Mouse (Mus musculus) intestine, embryonic 14.5 days (tissue): ENCODE measurements around the gene Strap. TPM values are rescaled to one million over a fixed set of nuclear protein-coding genes. Genes with fewer than 3 reads are reported as not detected.

Source experiments
- ATAC-seq: fragments of 200-750 bp; cut with Nextera tagmentation; replicated peaks from 2 replicates; pipeline ENCODE4 v1.8.0; 2017; ENCODE audit warnings: low read depth, moderate number of reproducible peaks, moderate TSS enrichment, moderate library complexity; ENCODE audit not compliant: low FRiP score, low TSS enrichment
- DNase-seq: peaks from one replicate; pipeline ENCODE4 v3.0.0-alpha.2; 2018; ENCODE audit warnings: low spot score
- H3K27ac ChIP-seq: fragments of 300-500 bp; sonication (generic); 2 replicates; pipeline ENCODE4 v1.5.1; 2014; ENCODE audit warnings: low read depth, mild to moderate bottlenecking, control low read depth
- H3K27me3 ChIP-seq: fragments of 300-500 bp; sonication (generic); replicated peaks from 2 replicates; pipeline ENCODE4 v1.6.1; 2014; ENCODE audit warnings: low read length, control low read depth; ENCODE audit not compliant: control insufficient read depth, insufficient read depth
- H3K36me3 ChIP-seq: fragments of 300-500 bp; sonication (generic); 2 replicates; pipeline ENCODE4 v1.6.1; 2014; ENCODE audit warnings: low read length, control low read depth; ENCODE audit not compliant: control insufficient read depth, insufficient read depth
- H3K4me1 ChIP-seq: fragments of 300-500 bp; sonication (generic); replicated peaks from 2 replicates; pipeline ENCODE4 v1.6.1; 2014; ENCODE audit warnings: low read length, control low read depth, mixed read lengths; ENCODE audit not compliant: control insufficient read depth, insufficient read depth
- H3K4me2 ChIP-seq: fragments of 300-500 bp; sonication (generic); 2 replicates; pipeline ENCODE4 v1.6.1; 2014; ENCODE audit warnings: low read length
- H3K4me3 ChIP-seq: fragments of 300-500 bp; sonication (generic); 2 replicates; pipeline ENCODE4 v1.5.1; 2014; ENCODE audit warnings: low read depth, low read length, control low read depth, mixed read lengths
- H3K9ac ChIP-seq: fragments of 300-500 bp; sonication (generic); 2 replicates; pipeline ENCODE4 v1.6.1; 2014; ENCODE audit warnings: mild to moderate bottlenecking, low read length
- H3K9me3 ChIP-seq: fragments of 300-500 bp; sonication (generic); 2 replicates; pipeline ENCODE4 v1.6.1; 2016; ENCODE audit warnings: low read length, control low read depth; ENCODE audit not compliant: control insufficient read depth
- WGBS: fragments of 180-500 bp; shearing (Covaris S2); extraction: QIAGEN DNeasy Blood & Tissue Kit; methylation state at CpG from one replicate; pipeline ENCODE4 v1.1.7; 2014; 5-methylcytosine and 5-hydroxymethylcytosine counted together
- polyA plus RNA-seq: library from polyadenylated mRNA; unstranded; fragments of >200 nt; fragmentation: Nextera tagmentation; extraction: Ambion mirVana; gene quantifications from 2 replicates; pipeline ENCODE4 v1.2.1, GENCODE M21; 2014

The Strap gene
- polyA plus RNA-seq, 1 experiment from 2014 or later = 154 TPM

- Histone ChIP-seq H3K27ac (no peak overlapping the region), H3K4me3 (no peak overlapping the region), H3K27me3 (no peaks in the 10 kb centered on the region), H3K4me2 (no peak overlapping the region), H3K9me3 (no peaks in the 10 kb centered on the region), H3K4me1 (no peaks in the 10 kb centered on the region), H3K9ac (no peak overlapping the region), H3K36me3 (peaks cover 90% of the 10 kb centered on the region)
- WGBS = 69% methylated on average over 4 of the region's 4 CpGs
- no peak for ATAC-seq
- no peak for DNase-seq
Measured at GRCm38 (mm10) chr6:137744700-137745099, 9.8 kb downstream of the Strap start.

GRCm38 (mm10) chr6:137747174-137747928 is 12.5 kb downstream of the Strap start:
- Histone ChIP-seq H3K9me3 (no peaks in the 10 kb centered on the region), H3K27me3 (no peaks in the 10 kb centered on the region), H3K4me2 (no peak overlapping the region), H3K4me3 (no peak overlapping the region), H3K36me3 (peaks cover 84% of the 10 kb centered on the region), H3K4me1 (no peaks in the 10 kb centered on the region), H3K27ac (no peak overlapping the region), H3K9ac (no peak overlapping the region)
- peak; percentile 40 for ATAC-seq
- no peak for DNase-seq
- WGBS = 78% methylated on average over 5 of the region's 5 CpGs

- Histone ChIP-seq H3K4me1 (peaks cover 4% of the 10 kb centered on the region), H3K4me2 (no peak overlapping the region), H3K4me3 (no peak overlapping the region), H3K27me3 (no peaks in the 10 kb centered on the region), H3K27ac (no peak overlapping the region), H3K9me3 (no peaks in the 10 kb centered on the region), H3K9ac (no peak overlapping the region), H3K36me3 (peaks cover 56% of the 10 kb centered on the region)
- DNase-seq (no peak), ATAC-seq (no peak)
- WGBS = 86% methylated on average over 10 of the region's 10 CpGs
Measured at GRCm38 (mm10) chr6:137751551-137752274, 16.8 kb downstream of the Strap start.

DNA sequence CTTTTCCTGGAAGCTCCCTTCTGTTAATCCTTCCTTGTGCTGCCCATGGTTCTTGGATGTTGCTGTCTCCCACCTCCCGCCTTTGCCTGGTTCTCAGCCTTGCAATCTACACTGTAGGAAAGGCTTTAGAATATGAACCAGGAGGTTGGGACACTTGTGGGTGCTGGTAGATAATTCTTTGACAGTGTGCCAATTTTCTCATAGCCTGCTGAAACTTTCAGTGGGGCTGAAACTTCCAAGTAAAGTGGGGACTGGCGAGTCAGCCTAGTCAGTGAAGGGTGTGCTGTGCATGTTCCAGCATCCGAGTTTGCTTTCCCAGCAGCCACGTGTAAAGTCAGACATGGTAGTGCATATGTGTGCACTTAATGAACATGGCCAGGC is 17.4 kb downstream of the Strap start:
- H3K9me3 ChIP-seq = no peaks in the 10 kb centered on the region
- 86% methylated on average over 4 of the region's 4 CpGs for WGBS
- no peak overlapping the region for H3K27ac ChIP-seq
- ATAC-seq (no peak), DNase-seq (no peak)
- H3K4me2 ChIP-seq = no peak overlapping the region
- H3K9ac ChIP-seq = no peak overlapping the region
- no peaks in the 10 kb centered on the region for H3K27me3 ChIP-seq
- peaks cover 52% of the 10 kb centered on the region for H3K36me3 ChIP-seq
- H3K4me1 ChIP-seq = peaks cover 4% of the 10 kb centered on the region
- H3K4me3 ChIP-seq = no peak overlapping the region

GRCm38 (mm10) chr6:137754056-137754856 is 19.4 kb downstream of the Strap start, which contains the start of gene Dera:
Dera (plus strand) TSS chr6:137754546.
- Histone ChIP-seq H3K9ac (peak within 1 kb of the TSS; percentile 67), H3K4me2 (peak within 1 kb of the TSS; percentile 62), H3K27ac (peak within 1 kb of the TSS; percentile 47; the same call in 1 of the 2 replicates), H3K36me3 (peaks cover 34% of the 10 kb centered on the region), H3K27me3 (no peaks in the 10 kb centered on the region), H3K4me3 (peak within 1 kb of the TSS; percentile 73), H3K9me3 (no peaks in the 10 kb centered on the region), H3K4me1 (peaks cover 4% of the 10 kb centered on the region)
- DNase-seq (peak; percentile 90), ATAC-seq (peak; percentile 82)
- WGBS = 12% methylated on average over 26 of the region's 26 CpGs

- Histone ChIP-seq H3K36me3 (peaks cover 28% of the 10 kb centered on the region), H3K4me3 (peak overlapping the region; percentile 73), H3K9me3 (no peaks in the 10 kb centered on the region), H3K9ac (peak overlapping the region; percentile 67), H3K27ac (no peak overlapping the region), H3K27me3 (no peaks in the 10 kb centered on the region), H3K4me1 (peaks cover 4% of the 10 kb centered on the region), H3K4me2 (peak overlapping the region; percentile 62)
- DNase-seq (no peak), ATAC-seq (no peak)
- WGBS = 2% methylated on average over 8 of the region's 8 CpGs
Measured at GRCm38 (mm10) chr6:137754857-137755232, 20.0 kb downstream of the Strap start.

DNA sequence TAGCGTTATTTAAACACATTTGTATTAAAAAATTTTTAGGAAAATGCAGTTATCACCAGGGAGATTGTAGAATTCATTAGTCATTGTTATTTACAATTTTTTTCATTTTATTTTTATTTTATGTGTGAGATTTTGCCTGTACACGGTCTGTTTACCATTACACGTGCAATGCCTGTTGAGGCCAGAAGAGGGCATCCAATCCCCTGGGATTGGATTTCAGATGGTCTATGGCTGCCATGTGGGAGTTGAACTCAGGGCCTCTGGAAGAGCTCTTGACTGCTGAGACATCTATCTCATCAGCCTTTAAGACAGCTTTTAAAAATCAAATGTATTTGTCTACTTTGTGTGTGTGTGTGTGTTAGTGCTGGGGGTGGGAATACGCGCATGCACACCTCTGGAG is 21.4 kb downstream of the Strap start:
- peaks cover 17% of the 10 kb centered on the region for H3K36me3 ChIP-seq
- no peak overlapping the region for H3K9ac ChIP-seq
- DNase-seq = no peak
- H3K4me2 ChIP-seq = no peak overlapping the region
- 66% methylated on average over 5 of the region's 5 CpGs for WGBS
- no peaks in the 10 kb centered on the region for H3K9me3 ChIP-seq
- no peak overlapping the region for H3K27ac ChIP-seq
- no peak for ATAC-seq
- H3K4me1 ChIP-seq = peaks cover 4% of the 10 kb centered on the region
- no peak overlapping the region for H3K4me3 ChIP-seq
- no peaks in the 10 kb centered on the region for H3K27me3 ChIP-seq

- WGBS = 93% methylated on average over 1 of the region's 1 CpGs
- Histone ChIP-seq H3K4me1 (peaks cover 4% of the 10 kb centered on the region), H3K9me3 (no peaks in the 10 kb centered on the region), H3K27ac (no peak overlapping the region), H3K27me3 (no peaks in the 10 kb centered on the region), H3K9ac (no peak overlapping the region), H3K4me3 (no peak overlapping the region), H3K4me2 (no peak overlapping the region), H3K36me3 (0 out of 2 replicates have a peak, but pooled peaks cover 3% of the 10 kb centered on the region)
- ATAC-seq = no peak
- DNase-seq = no peak
Measured at GRCm38 (mm10) chr6:137757891-137758290, 23.0 kb downstream of the Strap start.
